Mouse (Mus musculus): ENCODE results near the gene Gm49358. TPM values are rescaled to one million over a fixed set of nuclear protein-coding genes. Genes with fewer than 3 reads are reported as not detected.

Gm49358 gene
- polyA plus RNA-seq, 1 experiment from 2014 or later = not detected

DNA sequence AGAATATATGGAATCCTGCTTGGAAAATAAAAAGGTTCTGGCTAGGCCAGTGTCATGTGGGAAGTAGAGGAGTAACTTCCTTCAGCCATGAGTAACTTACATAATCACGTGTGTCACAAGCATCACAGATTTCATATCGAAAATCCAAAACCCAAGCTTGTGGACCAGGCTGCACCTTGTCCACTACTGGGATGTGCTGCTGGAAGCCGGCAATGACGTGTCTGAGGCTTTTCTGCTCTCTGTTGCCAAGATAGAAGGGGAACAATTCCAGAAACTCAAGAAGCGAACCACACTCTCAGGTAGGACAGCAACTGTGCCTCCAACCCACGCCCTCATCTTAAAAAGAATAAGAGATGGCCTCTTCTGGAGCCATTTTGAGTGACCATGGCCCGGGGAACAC lies 19.5 kb upstream of the Gm49358 start:
- no peak overlapping the region for H3K4me2 ChIP-seq

DNA sequence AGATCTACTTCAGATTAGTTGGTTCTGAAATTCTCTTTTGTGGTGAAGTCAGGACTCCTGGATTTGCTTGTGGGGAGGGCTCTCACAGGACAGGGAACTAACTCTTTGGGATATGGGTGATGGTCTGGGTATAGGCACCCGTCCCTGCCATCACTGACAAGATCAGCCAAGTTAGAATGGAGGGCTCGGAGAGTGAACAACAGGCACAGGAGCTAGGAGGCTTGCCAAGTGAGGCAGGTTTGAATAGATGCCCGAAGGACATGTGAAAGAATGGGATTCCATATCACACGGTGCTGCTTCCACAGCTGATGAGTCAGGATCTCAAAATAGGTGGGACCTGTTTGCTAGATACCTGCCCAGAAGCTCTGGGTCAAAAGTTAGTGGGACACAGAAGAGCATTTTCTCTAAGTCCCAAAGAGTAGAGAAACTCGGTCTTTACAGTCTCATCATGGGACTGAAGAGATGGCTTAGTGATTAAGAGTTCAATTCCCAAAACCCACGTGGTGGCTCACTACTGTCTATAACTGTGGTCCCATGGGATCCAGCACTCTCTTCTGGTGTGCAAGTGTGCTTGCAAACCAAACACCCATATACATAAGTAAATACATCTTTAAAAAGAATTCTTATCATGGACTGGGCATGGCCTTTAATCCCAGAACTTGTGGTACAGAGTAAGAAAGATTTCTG lies 7.8 kb upstream of the Gm49358 start:
- 78% methylated on average over 6 of the region's 6 CpGs for WGBS
- no peaks in the 10 kb centered on the region for H3K4me1 ChIP-seq (ENCODE audit: insufficient read depth)
- no peaks in the 10 kb centered on the region for H3K9me3 ChIP-seq (ENCODE audit: low read depth, low read length)
- no peak overlapping the region for H3K9ac ChIP-seq
- TF ChIP-seq CTCF (IDR thresholded peaks at IDR 0.05; ENCODE audit: low read depth) = no peak
- no peaks in the 10 kb centered on the region for H3K27me3 ChIP-seq (ENCODE audit: insufficient read depth, low read length)
- DNase-seq (no peak), ATAC-seq (ENCODE audit: insufficient read depth) (no peak)
- no peak overlapping the region for H3K4me2 ChIP-seq
- H3K27ac ChIP-seq (ENCODE audit: low read depth) = no peak overlapping the region
- no peaks in the 10 kb centered on the region for H3K36me3 ChIP-seq (ENCODE audit: insufficient read depth)
- H3K4me3 ChIP-seq (ENCODE audit: low read depth, low read length) = no peak overlapping the region

More for the DNA sequence above, 19.5 kb upstream of the Gm49358 start:
- 84% methylated on average over 7 of the region's 7 CpGs for WGBS
- DNase-seq (no peak), ATAC-seq (ENCODE audit: insufficient read depth) (no peak)
- Histone ChIP-seq H3K9me3 (ENCODE audit: low read depth, low read length) (no peaks in the 10 kb centered on the region), H3K4me3 (ENCODE audit: low read depth, low read length) (no peak overlapping the region), H3K27ac (ENCODE audit: low read depth) (no peak overlapping the region), H3K4me1 (ENCODE audit: insufficient read depth) (no peaks in the 10 kb centered on the region), H3K9ac (no peak overlapping the region), H3K36me3 (ENCODE audit: insufficient read depth) (no peaks in the 10 kb centered on the region), H3K27me3 (ENCODE audit: insufficient read depth, low read length) (no peaks in the 10 kb centered on the region)
- TF ChIP-seq CTCF (IDR thresholded peaks at IDR 0.05; ENCODE audit: low read depth) = no peak

DNA sequence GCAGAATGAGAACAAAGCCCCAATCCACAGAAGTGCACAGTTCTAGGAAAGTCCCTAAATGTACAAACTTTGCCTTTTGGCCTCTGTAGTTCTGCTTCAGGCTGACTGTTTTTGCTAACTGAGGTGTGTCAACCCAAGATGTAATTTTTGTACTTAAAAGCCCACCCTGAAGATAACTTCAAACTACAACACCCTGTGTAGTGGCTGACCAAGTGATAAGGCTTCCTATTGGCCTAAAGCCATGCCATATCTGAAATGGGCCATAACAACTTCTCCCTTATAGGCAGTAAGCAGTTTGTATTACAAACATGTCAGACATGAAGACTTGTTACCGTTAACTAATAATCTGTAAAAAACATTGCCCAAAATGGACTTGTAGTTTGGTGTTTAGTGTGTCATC lies 6.0 kb upstream of the Gm49358 start:
- H3K27ac ChIP-seq (ENCODE audit: low read depth) = no peak overlapping the region
- H3K27me3 ChIP-seq (ENCODE audit: insufficient read depth, low read length) = no peaks in the 10 kb centered on the region
- no peaks in the 10 kb centered on the region for H3K36me3 ChIP-seq (ENCODE audit: insufficient read depth)
- no peak overlapping the region for H3K4me3 ChIP-seq (ENCODE audit: low read depth, low read length)
- no peak overlapping the region for H3K9ac ChIP-seq
- DNase-seq (no peak), ATAC-seq (ENCODE audit: insufficient read depth) (no peak)
- H3K4me2 ChIP-seq = no peak overlapping the region
- WGBS = 83% methylated on average over 1 of the region's 1 CpGs
- H3K9me3 ChIP-seq (ENCODE audit: low read depth, low read length) = no peaks in the 10 kb centered on the region
- H3K4me1 ChIP-seq (ENCODE audit: insufficient read depth) = no peaks in the 10 kb centered on the region
- TF ChIP-seq CTCF (IDR thresholded peaks at IDR 0.05; ENCODE audit: low read depth) = no peak

DNA sequence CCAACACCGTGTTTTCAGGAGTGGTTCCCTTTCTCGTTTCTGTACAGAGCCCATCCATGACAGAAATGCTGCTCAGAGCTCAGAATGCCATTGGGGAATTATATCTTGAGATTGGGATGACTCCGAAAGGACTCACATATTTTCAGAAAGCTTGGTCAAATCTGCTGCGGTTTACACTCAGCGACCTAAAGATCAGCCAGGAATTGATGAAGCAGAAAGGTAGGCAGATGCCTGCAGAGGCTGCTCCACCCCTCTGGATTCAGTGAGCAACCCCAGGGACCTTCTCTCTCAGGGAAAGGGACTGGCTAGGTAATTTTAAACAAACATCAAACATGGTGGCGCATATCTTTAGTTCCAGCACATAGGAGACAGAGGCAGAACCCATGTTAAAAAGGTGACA lies 5.6 kb upstream of the Gm49358 start:
- H3K4me1 ChIP-seq (ENCODE audit: insufficient read depth) = no peaks in the 10 kb centered on the region
- no peaks in the 10 kb centered on the region for H3K27me3 ChIP-seq (ENCODE audit: insufficient read depth, low read length)
- no peak for ATAC-seq (ENCODE audit: insufficient read depth)
- no peaks in the 10 kb centered on the region for H3K36me3 ChIP-seq (ENCODE audit: insufficient read depth)
- H3K9me3 ChIP-seq (ENCODE audit: low read depth, low read length) = no peaks in the 10 kb centered on the region
- no peak overlapping the region for H3K4me3 ChIP-seq (ENCODE audit: low read depth, low read length)
- TF ChIP-seq CTCF (IDR thresholded peaks at IDR 0.05; ENCODE audit: low read depth) = no peak
- 85% methylated on average over 6 of the region's 6 CpGs for WGBS
- no peak overlapping the region for H3K9ac ChIP-seq
- H3K4me2 ChIP-seq = no peak overlapping the region
- no peak for DNase-seq
- H3K27ac ChIP-seq (ENCODE audit: low read depth) = no peak overlapping the region

DNA sequence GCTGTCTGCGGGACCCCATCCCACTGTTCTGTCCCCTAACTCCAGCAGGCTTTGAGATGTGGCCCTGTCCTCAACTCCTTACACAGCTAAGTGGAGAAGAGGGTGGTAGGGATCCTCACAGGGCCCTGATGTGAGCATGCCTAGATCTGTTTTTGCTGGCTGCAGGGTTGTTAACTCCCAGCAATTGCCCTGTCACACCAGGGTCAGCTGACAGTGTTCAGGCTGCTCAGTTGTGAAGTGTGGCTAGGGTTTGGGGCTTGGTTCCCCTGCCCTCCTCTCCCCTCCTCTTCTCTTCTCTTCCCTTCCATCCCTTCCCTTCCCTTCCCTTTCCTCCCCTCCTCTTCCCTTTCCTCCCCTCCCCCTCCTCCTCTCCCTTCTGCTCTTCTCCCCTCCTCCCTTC lies 2.5 kb upstream of the Gm49358 start:
- Histone ChIP-seq H3K4me3 (ENCODE audit: low read depth, low read length) (no peak overlapping the region), H3K27me3 (ENCODE audit: insufficient read depth, low read length) (no peaks in the 10 kb centered on the region), H3K9me3 (ENCODE audit: low read depth, low read length) (no peaks in the 10 kb centered on the region), H3K4me2 (no peak overlapping the region), H3K4me1 (ENCODE audit: insufficient read depth) (no peaks in the 10 kb centered on the region), H3K9ac (no peak overlapping the region), H3K27ac (ENCODE audit: low read depth) (no peak overlapping the region), H3K36me3 (ENCODE audit: insufficient read depth) (no peaks in the 10 kb centered on the region)
- DNase-seq (no peak), ATAC-seq (ENCODE audit: insufficient read depth) (no peak)
- no peak for TF ChIP-seq CTCF (IDR thresholded peaks at IDR 0.05; ENCODE audit: low read depth)
- WGBS = 71% methylated on average over 1 of the region's 1 CpGs

DNA sequence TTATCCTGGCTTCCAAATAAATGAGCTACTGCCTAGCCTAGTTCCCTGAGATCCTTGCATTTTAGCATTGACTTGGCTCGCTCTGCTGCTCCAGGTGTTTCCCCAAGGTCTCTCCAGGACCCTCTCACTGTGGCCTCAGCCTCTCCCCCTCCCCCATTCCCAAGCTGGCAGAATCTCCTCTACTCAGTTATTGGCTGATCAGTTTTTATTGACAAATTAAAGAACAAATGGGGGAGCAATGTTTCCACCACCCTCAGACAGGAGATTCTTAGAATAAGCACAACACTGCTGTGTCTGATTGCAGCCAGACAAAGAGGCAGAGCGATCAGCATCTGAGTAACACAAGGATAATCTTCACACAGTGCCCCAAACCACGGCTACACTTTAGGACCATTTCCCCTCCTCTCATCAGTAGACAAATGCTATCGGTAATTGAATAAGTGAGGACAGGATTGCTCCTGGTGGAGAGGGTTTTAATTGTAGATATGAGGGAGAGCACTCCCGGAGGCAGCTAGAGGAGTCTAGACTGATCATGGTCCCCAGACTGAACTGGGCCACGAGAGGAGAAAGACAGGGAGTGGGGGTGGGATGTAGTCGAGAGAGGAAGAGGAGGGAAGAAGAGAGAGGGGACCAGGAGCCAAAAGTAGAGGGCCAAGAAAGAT lies 1.9 kb upstream of the Gm49358 start:
- H3K27ac ChIP-seq (ENCODE audit: low read depth) = no peak overlapping the region
- WGBS = 34% methylated on average over 7 of the region's 7 CpGs
- H3K9ac ChIP-seq = no peak overlapping the region
- H3K4me3 ChIP-seq (ENCODE audit: low read depth, low read length) = no peak overlapping the region
- no peak for TF ChIP-seq CTCF (IDR thresholded peaks at IDR 0.05; ENCODE audit: low read depth)
- no peak overlapping the region for H3K4me2 ChIP-seq
- ATAC-seq (ENCODE audit: insufficient read depth) (no peak), DNase-seq (no peak)
- H3K36me3 ChIP-seq (ENCODE audit: insufficient read depth) = no peaks in the 10 kb centered on the region
- H3K9me3 ChIP-seq (ENCODE audit: low read depth, low read length) = no peaks in the 10 kb centered on the region
- no peaks in the 10 kb centered on the region for H3K4me1 ChIP-seq (ENCODE audit: insufficient read depth)
- no peaks in the 10 kb centered on the region for H3K27me3 ChIP-seq (ENCODE audit: insufficient read depth, low read length)

DNA sequence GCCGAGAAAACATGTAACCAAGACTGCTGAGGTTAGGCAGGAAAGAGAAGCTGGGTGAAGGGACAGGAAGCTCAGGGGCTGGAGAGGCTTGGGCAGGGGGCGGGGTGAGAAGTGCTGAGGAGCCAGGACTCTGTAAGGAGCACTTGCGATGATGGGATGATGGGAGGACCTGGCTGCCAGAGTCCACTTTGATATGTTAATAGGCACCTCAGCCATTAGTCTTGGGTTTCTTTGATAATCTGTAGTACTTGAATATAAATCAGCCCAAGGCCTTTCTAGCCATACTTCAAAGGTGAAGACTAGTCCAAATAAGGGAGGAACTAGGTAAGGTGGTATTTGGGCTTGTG lies 1.4 kb upstream of the Gm49358 start:
- H3K9me3 ChIP-seq (ENCODE audit: low read depth, low read length) = no peaks in the 10 kb centered on the region
- no peaks in the 10 kb centered on the region for H3K4me1 ChIP-seq (ENCODE audit: insufficient read depth)
- H3K9ac ChIP-seq = no peak overlapping the region
- DNase-seq (no peak), ATAC-seq (ENCODE audit: insufficient read depth) (no peak)
- no peak overlapping the region for H3K27ac ChIP-seq (ENCODE audit: low read depth)
- 61% methylated on average over 3 of the region's 3 CpGs for WGBS
- no peaks in the 10 kb centered on the region for H3K36me3 ChIP-seq (ENCODE audit: insufficient read depth)
- H3K4me3 ChIP-seq (ENCODE audit: low read depth, low read length) = no peak overlapping the region
- H3K4me2 ChIP-seq = no peak overlapping the region
- no peaks in the 10 kb centered on the region for H3K27me3 ChIP-seq (ENCODE audit: insufficient read depth, low read length)
- TF ChIP-seq CTCF (IDR thresholded peaks at IDR 0.05; ENCODE audit: low read depth) = no peak
